Mouse (Mus musculus) embryonic fibroblast, embryonic 13.5 days (primary cell): ENCODE data around the gene Emsy. TPM values are rescaled to one million over a fixed set of nuclear protein-coding genes. Genes with fewer than 3 reads are reported as not detected.

Experiments used
- H3K27ac ChIP-seq: 2 replicates; pipeline ENCODE4 v1.5.1; 2012; ENCODE audit warnings: low read length, control low read depth, inconsistent platforms; ENCODE audit not compliant: insufficient read depth
- H3K4me1 ChIP-seq: 2 replicates; pipeline ENCODE4 v1.6.1; 2011; ENCODE audit warnings: low read length; ENCODE audit not compliant: control insufficient read depth, insufficient read depth
- H3K4me3 ChIP-seq: 2 replicates; pipeline ENCODE4 v1.5.1; 2011; ENCODE audit warnings: mild to moderate bottlenecking, control low read depth, low read length; ENCODE audit not compliant: insufficient read depth
- CTCF ChIP-seq: IDR thresholded peaks from 2 replicates; pipeline ENCODE4 v1.5.1; 2011; ENCODE audit warnings: mild to moderate bottlenecking, control low read depth, low read length, moderate library complexity, borderline replicate concordance; ENCODE audit not compliant: insufficient read depth
- POLR2A ChIP-seq: IDR thresholded peaks from 2 replicates; pipeline ENCODE4 v1.6.1; 2011; ENCODE audit warnings: low read depth, mild to moderate bottlenecking, control low read depth, low read length, moderate library complexity
- polyA plus RNA-seq: library from polyadenylated mRNA; stranded (reverse); fragments of >200 nt; gene quantifications from 2 replicates; pipeline ENCODE4 v1.2.4, GENCODE M21; 2011; ENCODE audit warnings: low read depth; ENCODE audit not compliant: missing spikeins, insufficient read length

The Emsy gene
- polyA plus RNA-seq, 1 experiment = 58.6 TPM

DNA sequence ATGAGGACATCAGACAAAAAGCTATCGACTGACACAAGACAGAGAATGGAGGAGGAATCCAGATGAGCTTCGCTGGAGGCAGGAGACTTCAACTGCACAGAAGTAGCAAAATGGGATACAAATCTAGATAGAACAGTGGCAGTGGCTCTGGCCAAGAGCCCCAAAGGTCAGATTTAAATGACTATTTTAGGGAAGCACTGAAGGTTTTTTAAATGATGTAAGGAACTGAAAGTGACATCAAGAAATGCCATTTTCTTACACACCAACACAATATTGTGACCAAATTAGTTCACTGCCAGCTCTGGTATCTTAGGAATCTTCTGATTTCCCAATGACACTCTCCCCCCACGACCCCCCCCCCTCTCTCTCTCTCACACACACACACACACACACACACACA is 72.0 kb downstream of the Emsy start:
- Histone ChIP-seq H3K4me3 (no peak overlapping the region), H3K4me1 (peaks cover 3% of the 10 kb centered on the region; the same call in 1 of the 2 replicates), H3K27ac (peak overlapping the region; percentile 42; the same call in 1 of the 2 replicates)
- TF ChIP-seq CTCF (no peak), POLR2A (no peak)

DNA sequence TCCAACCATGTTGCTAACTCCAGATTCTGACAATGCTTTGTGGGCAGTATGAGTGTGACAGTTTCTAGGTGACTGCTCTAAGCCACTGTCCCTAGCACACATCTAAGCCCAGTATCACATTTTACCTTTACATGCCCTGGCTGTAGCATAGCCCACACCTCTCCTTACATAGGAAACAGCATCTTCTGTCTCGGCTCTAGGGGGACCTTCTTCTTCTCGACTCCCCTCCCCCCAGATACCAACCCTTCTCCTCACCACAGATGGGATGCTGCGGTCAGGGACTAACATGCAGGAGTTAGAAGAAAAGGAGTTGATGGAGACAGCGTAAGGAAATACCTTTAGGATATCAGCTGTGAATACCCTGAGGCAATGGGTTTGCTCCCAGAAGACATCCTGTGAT is 75.3 kb downstream of the Emsy start:
- no peak for TF ChIP-seq POLR2A
- TF ChIP-seq CTCF = no peak
- H3K4me3 ChIP-seq = no peak overlapping the region
- no peak overlapping the region for H3K27ac ChIP-seq
- peaks cover 3% of the 10 kb centered on the region; the same call in 1 of the 2 replicates for H3K4me1 ChIP-seq

DNA sequence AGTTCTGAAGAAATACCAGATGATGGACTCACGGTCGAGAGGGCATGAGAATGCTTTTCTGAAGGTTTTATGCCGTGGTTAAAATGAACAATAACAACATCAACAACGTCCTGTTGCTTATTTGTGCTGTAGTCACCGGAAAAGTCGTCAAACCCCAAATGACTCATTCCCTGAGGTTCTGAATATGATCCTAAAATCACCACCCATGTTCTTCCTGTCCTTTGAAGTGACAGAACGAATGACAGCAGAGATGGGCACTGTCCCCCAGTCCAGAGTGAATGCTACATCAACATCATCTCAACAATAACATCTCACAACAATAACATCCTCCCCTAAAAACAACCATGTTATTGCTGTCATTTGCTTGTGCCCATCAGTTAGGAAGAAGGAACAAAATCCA is 76.1 kb downstream of the Emsy start:
- H3K4me1 ChIP-seq = peaks cover 4% of the 10 kb centered on the region; the same call in 1 of the 2 replicates
- TF ChIP-seq POLR2A (no peak), CTCF (no peak)
- no peak overlapping the region for H3K4me3 ChIP-seq
- no peak overlapping the region for H3K27ac ChIP-seq

DNA sequence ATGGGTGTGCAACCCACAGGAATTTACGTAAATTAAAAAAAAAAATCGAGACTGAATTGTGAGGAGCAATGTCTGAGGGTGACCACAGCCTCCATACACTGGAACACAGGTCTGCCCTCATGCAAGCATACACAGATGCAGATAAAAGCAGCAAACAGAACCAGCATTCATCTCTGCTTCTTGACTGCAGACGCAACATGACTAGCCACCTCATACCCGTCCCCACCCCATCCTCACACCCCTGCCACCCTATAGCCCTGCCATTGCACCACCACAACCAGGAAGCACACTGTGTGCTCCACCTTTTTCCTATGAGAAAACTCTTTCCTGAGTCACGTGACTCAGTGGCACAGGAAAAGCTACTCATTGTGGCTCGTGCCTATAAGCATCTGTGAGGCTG is 76.9 kb downstream of the Emsy start:
- TF ChIP-seq POLR2A (no peak), CTCF (no peak)
- H3K27ac ChIP-seq = no peak overlapping the region
- H3K4me3 ChIP-seq = no peak overlapping the region
- H3K4me1 ChIP-seq = peaks cover 8% of the 10 kb centered on the region

DNA sequence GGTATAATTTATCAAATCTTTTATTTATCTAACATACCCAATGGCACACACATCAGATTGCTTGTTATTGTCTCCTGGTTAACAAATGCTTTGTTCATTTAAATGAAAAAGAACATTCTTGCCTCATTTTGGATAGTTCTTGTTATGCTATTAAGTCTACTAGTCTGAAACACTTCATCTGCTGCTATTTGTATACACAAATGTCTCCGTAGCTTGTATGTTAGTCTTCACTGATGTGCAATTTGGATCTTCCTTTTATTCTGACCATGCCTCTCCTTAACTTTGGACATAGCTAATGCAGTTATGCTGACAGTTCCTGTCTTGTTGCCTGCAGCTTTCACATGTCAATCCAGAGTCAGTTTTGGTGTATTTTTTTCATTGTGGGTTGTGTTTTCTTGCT is 79.1 kb downstream of the Emsy start:
- Histone ChIP-seq H3K4me1 (peaks cover 8% of the 10 kb centered on the region), H3K4me3 (no peak overlapping the region), H3K27ac (no peak overlapping the region)
- no peak for TF ChIP-seq POLR2A
- no peak for TF ChIP-seq CTCF

DNA sequence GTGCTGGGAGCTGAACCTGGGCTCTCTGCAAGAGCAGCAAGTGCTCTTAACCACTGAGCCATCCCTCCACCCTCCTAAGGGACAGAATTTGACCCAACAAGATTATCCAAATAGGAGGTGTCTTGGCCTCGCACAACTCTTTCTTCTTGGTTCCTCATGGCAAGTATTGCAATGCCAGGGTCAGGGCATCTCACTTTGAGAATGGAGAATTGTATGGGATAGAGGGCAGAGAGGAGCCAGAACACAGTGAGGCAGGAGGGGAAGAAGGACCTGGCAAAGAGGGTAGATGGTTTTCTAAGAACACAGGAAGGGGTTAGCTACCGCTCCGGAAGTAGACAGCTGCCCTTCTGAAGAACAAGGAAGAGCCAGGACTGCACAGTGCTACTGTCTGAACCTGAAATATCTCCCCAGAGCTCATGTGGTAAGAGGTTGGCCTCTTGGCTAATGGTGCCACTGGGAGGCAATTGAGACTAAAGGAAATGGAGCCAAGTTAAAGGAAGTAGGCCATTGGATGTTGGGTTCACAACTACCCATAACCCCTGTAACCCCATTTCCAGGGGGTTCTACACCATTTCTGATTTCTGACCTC is 80.8 kb downstream of the Emsy start:
- peaks cover 11% of the 10 kb centered on the region for H3K4me1 ChIP-seq
- no peak overlapping the region for H3K4me3 ChIP-seq
- TF ChIP-seq CTCF (no peak), POLR2A (no peak)
- H3K27ac ChIP-seq = peak overlapping the region; percentile 81

DNA sequence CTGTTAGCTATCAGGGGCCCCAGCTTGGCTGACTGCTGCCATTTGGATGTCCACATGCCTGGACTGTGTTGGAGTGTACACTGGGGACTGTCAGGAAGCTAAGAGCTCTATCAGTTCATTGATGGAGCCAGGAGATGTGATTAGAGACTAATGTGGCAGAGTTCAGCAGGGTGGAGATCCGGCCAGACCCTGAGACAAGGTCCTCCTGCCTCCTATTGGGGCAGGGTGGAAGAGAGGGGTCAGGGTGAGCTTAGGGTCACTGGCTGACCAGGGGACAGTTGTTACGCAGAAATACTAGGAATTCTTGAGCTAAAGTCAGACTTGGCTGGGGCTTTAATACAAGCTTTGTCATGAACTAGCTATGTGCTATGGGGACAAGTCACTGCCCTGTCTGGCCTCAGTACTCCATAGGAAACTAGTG is 81.8 kb downstream of the Emsy start:
- H3K4me3 ChIP-seq = no peak overlapping the region
- H3K4me1 ChIP-seq = peaks cover 8% of the 10 kb centered on the region; the same call in 1 of the 2 replicates
- H3K27ac ChIP-seq = peak overlapping the region; percentile 81; the same call in 1 of the 2 replicates
- TF ChIP-seq POLR2A = no peak
- no peak for TF ChIP-seq CTCF

DNA sequence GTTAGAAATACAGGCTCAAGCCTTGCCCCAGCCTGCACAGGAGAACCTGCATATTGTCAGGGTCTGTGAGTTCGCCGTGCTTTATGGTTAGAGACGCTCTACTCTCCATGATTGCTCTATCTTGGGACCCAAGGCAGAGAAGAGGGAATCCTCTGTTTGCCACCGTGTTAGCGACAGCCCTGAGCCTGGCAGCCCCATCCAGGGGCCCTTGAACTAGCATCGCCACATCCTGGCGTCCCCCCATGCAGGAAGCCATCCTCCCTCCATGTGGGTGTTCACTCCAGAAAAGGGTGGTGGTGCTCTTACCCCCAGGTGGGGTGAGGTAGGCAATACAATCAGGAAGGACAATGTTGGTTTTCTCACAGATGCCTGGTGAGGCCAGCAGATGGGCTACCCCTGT is 82.3 kb downstream of the Emsy start:
- H3K27ac ChIP-seq = peak overlapping the region; percentile 53; the same call in 1 of the 2 replicates
- H3K4me1 ChIP-seq = peaks cover 8% of the 10 kb centered on the region; the same call in 1 of the 2 replicates
- TF ChIP-seq POLR2A (no peak), CTCF (no peak)
- H3K4me3 ChIP-seq = no peak overlapping the region

DNA sequence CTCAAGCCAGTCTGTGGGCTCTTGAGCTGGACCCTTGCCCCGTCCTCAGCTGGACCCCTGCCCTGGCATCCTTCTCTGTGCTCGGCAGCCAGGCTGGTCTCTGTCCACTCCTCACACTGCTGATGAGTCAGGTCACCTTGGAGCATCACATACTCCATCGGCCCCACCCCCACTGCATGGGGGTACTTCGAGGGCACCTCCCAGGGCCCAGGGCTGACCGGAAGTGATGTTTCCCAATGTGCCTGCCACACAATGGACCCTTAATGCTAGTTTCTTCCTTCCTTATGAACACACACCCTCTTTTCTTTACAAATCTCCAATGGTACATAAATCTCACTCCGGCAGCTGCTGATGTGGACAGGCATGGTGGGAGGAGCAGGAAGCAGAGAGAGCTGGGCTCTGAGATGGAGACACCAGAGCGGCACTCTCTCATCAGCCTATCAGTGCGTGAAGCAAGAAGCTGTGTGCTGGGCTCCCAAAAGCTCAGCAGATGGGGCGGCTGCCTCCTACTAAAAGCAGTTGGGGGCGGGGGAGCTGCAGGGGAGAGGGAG is 83.3 kb downstream of the Emsy start:
- no peak overlapping the region for H3K27ac ChIP-seq
- H3K4me1 ChIP-seq = peaks cover 8% of the 10 kb centered on the region; the same call in 1 of the 2 replicates
- H3K4me3 ChIP-seq = no peak overlapping the region

DNA sequence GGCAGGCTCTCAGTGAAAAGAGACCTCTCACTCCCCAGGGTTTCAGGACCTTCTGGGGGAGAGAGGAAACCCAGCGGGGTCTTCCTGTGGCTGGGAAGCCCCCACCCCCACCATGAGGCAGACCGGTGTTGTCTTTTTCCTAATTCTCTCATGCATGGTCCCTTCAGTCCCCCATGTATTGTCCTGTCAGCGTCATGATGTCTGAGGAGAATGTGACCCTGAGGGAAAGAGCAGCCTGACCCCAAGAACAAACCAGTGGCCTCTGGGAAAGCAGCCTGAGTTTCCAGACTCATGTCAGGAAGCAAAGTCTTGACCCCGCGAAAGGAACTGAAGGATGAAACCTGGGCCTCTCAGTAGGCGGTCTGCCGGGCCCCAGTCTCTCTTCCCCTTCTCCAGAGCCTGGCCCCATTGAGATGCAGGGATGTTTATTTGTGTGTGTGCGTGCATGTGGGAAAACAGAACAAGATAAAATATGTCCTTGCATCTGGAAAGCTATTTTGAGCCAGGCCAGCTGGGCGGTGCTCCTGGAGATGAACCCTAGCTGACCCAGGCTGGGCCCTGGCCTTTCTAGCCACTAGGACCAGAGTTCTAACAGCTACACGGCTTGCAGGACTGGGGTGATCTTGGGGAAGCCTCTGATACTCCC is 84.2 kb downstream of the Emsy start:
- TF ChIP-seq CTCF (no peak), POLR2A (no peak)
- Histone ChIP-seq H3K4me3 (no peak overlapping the region), H3K4me1 (peaks cover 8% of the 10 kb centered on the region; the same call in 1 of the 2 replicates), H3K27ac (no peak overlapping the region; the same call in 1 of the 2 replicates)

More for the DNA sequence above, 83.3 kb downstream of the Emsy start:
- TF ChIP-seq POLR2A (no peak), CTCF (no peak)
